Mouse (Mus musculus): ENCODE results near the gene Sdk1.

GRCm38 (mm10) chr5:141748793-141749192, 507.5 kb downstream of the Sdk1 start:
- TF ChIP-seq CTCF (IDR thresholded peaks at IDR 0.05; ENCODE audit: low read depth, low read length), result no peak
- no peak for TF ChIP-seq POLR2A (IDR thresholded peaks at IDR 0.05; ENCODE audit: extremely low read depth, insufficient read depth, low read length)
